Mouse (Mus musculus) liver, embryonic 16.5 days (tissue): ENCODE measurements around the gene Cox18. TPM values are rescaled to one million over a fixed set of nuclear protein-coding genes. Genes with fewer than 3 reads are reported as not detected.

ENCODE experiments used
- ATAC-seq: fragments of 200-750 bp; cut with Nextera tagmentation; 2 replicates; pipeline ENCODE4 v1.8.0; 2017; ENCODE audit warnings: low read depth, mild to moderate bottlenecking, moderate number of reproducible peaks, moderate library complexity
- H3K27ac ChIP-seq: fragments of 300-500 bp; sonication (generic); 2 replicates; pipeline ENCODE4 v1.5.1; 2014; ENCODE audit warnings: mild to moderate bottlenecking, low read length
- H3K27me3 ChIP-seq: fragments of 300-500 bp; sonication (generic); 2 replicates; pipeline ENCODE4 v1.6.1; 2014; ENCODE audit warnings: low read depth, low read length, mixed read lengths; ENCODE audit not compliant: control insufficient read depth, insufficient read depth
- H3K36me3 ChIP-seq: fragments of 300-500 bp; sonication (generic); 2 replicates; pipeline ENCODE4 v1.6.1; 2014; ENCODE audit warnings: mild to moderate bottlenecking; ENCODE audit not compliant: control insufficient read depth, insufficient read depth
- H3K4me1 ChIP-seq: fragments of 300-500 bp; sonication (generic); 2 replicates; pipeline ENCODE4 v1.6.1; 2014; ENCODE audit warnings: low read depth, low read length, mixed read lengths; ENCODE audit not compliant: control insufficient read depth
- H3K4me2 ChIP-seq: fragments of 300-500 bp; sonication (generic); 2 replicates; pipeline ENCODE4 v1.6.1; 2014; ENCODE audit warnings: low read depth, low read length, mixed read lengths
- H3K4me3 ChIP-seq: fragments of 300-500 bp; sonication (generic); 2 replicates; pipeline ENCODE4 v1.5.1; 2014; ENCODE audit warnings: low read depth, mild to moderate bottlenecking, low read length
- H3K9ac ChIP-seq: fragments of 300-500 bp; sonication (generic); 2 replicates; pipeline ENCODE4 v1.6.1; 2014; ENCODE audit warnings: low read depth, low read length
- H3K9me3 ChIP-seq: fragments of 300-500 bp; sonication (generic); replicated peaks from 2 replicates; pipeline ENCODE4 v1.6.1; 2016; ENCODE audit warnings: low read length; ENCODE audit not compliant: control insufficient read depth
- WGBS: fragments of 180-500 bp; shearing (Covaris S2); extraction: QIAGEN DNeasy Blood & Tissue Kit; methylation state at CpG from one replicate; pipeline ENCODE4 v1.1.7; 2014; ENCODE audit not compliant: insufficient replicate concordance; 5-methylcytosine and 5-hydroxymethylcytosine counted together
- polyA plus RNA-seq: library from polyadenylated mRNA; unstranded; fragments of >200 nt; fragmentation: Nextera tagmentation; extraction: Ambion mirVana; gene quantifications from 2 replicates; pipeline ENCODE4 v1.2.1, GENCODE M21; 2015

Cox18 gene
- polyA plus RNA-seq, 1 experiment from 2014 or later = 8.5 TPM

DNA sequence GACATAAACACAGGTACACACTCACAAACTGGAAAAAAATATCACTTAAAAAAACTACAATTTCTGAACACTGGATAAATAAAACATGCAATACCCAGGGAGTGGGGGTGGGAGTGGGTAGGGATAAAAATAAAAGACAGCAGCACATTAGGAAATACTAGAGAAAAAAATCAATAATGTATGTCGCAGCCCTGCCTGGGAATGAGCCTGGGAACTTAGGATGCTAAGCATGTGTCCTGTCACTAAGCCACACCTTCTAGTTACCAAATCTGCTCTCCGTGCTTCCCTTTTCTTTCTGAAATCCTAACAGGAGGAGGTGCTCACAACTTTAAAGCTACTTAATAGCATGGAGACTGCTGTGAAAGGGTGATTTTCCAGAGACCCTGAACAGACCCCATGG is 6.0 kb upstream of the Cox18 start:
- no peaks in the 10 kb centered on the region for H3K9me3 ChIP-seq
- no peak overlapping the region for H3K27ac ChIP-seq
- H3K9ac ChIP-seq = no peak overlapping the region
- H3K4me2 ChIP-seq = no peak overlapping the region
- H3K36me3 ChIP-seq = peaks cover 29% of the 10 kb centered on the region
- WGBS = 76% methylated on average over 2 of the region's 2 CpGs
- H3K4me3 ChIP-seq = no peak overlapping the region
- ATAC-seq = peak; percentile 50
- H3K27me3 ChIP-seq = no peaks in the 10 kb centered on the region
- no peaks in the 10 kb centered on the region for H3K4me1 ChIP-seq

DNA sequence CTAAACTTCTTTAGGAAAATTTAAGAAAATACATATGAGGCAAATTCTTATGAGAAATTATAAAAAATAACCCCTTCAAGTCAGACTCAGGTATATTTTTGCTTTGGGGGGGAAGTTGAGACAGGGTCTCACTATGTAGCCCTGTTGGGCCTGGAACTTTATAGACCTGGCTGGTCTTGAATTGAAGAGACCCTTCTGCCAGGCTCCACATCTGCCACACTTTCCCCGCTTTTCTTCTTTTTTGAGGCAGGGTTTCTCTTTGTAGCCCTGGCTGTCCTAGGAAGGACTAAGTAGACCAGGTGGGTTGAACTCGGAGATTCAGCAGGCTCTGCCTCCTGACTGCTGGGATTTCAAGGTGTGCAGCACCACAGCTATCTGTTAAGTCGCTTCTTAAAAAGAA is 2.9 kb upstream of the Cox18 start:
- WGBS = 80% methylated on average over 3 of the region's 3 CpGs
- no peak overlapping the region for H3K27ac ChIP-seq
- H3K36me3 ChIP-seq = peaks cover 21% of the 10 kb centered on the region
- peaks cover 9% of the 10 kb centered on the region for H3K4me1 ChIP-seq
- H3K9me3 ChIP-seq = no peaks in the 10 kb centered on the region
- no peak for ATAC-seq
- no peak overlapping the region for H3K4me2 ChIP-seq
- no peak overlapping the region for H3K4me3 ChIP-seq
- H3K27me3 ChIP-seq = no peaks in the 10 kb centered on the region
- no peak overlapping the region for H3K9ac ChIP-seq

DNA sequence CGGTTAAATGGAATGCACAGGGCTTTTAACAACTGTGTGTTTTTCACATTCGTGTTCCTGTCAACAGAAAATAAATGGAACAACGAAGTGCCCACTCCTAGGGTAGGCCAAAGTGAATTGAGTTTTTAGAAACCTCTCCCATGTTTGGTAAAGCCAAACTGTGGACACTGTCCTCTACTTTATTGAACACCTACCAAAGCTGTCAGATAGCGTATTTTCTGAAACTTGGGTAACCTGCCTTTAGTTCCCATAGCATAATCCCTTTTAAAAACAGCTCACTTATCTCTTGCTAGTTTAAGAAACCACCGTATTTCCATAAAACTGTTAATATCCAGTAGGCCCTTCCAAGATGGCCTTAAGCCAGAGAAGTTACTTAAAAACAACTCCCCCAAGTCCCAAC is 929 bp upstream of the Cox18 start:
- peak overlapping the region; percentile 45 for H3K9ac ChIP-seq
- peak overlapping the region; percentile 67 for H3K4me2 ChIP-seq
- H3K4me1 ChIP-seq = peaks cover 9% of the 10 kb centered on the region
- H3K27ac ChIP-seq = peak overlapping the region; percentile 99
- H3K27me3 ChIP-seq = no peaks in the 10 kb centered on the region
- no peak for ATAC-seq
- peaks cover 20% of the 10 kb centered on the region for H3K36me3 ChIP-seq
- H3K9me3 ChIP-seq = no peaks in the 10 kb centered on the region
- peak overlapping the region; percentile 88 for H3K4me3 ChIP-seq
- 64% methylated on average over 5 of the region's 5 CpGs for WGBS

DNA sequence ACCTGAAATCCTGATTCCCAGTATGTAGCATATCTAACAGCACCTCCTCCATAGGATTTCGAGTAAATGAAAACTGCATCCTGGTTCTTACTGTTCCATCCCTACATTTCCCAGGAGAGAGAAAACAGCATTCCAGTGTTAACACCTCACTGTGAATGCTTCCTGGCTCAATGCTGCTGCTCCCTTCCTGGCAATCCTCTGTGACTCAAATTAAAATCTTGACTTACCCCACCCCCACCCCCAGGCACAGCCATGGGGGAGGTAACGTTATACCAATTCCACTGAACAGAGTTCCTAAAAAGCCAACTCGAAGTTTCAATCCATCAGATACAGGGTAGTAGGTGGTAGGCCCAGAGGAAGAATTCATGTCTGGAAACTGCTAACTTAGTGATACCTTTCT is 864 bp downstream of the Cox18 start:
- Histone ChIP-seq H3K4me2 (peak overlapping the region; percentile 93), H3K27me3 (no peaks in the 10 kb centered on the region), H3K9me3 (no peaks in the 10 kb centered on the region), H3K27ac (no peak overlapping the region), H3K4me3 (peak overlapping the region; percentile 88), H3K36me3 (peaks cover 6% of the 10 kb centered on the region), H3K4me1 (peaks cover 9% of the 10 kb centered on the region), H3K9ac (peak overlapping the region; percentile 81)
- no peak for ATAC-seq
- 24% methylated on average over 3 of the region's 3 CpGs for WGBS

DNA sequence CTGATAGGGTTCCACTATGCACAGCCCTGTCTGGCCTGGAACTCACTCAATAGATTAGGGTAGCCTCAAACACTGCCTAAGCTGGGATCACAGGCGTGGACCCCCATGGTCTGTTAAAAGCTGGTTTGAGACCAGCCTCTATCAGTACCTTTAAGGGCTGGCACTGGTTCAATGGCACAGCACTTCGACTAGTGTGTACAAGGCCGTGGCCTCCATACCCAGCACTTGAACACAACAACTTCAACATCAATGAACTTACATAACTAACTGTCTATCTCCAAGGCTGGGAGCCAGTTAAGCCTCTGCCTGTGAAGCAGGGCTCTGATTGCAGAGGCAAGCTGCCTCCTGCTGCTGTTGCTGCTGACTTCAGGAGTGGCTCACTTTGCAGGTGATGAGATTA is 6.0 kb downstream of the Cox18 start:
- no peak overlapping the region for H3K4me3 ChIP-seq
- H3K27ac ChIP-seq = no peak overlapping the region
- H3K9ac ChIP-seq = no peak overlapping the region
- WGBS = 71% methylated on average over 3 of the region's 3 CpGs
- H3K9me3 ChIP-seq = no peaks in the 10 kb centered on the region
- H3K4me1 ChIP-seq = peaks cover under 1% of the 10 kb centered on the region
- H3K36me3 ChIP-seq = peaks cover 2% of the 10 kb centered on the region; the same call in 1 of the 2 replicates
- H3K27me3 ChIP-seq = no peaks in the 10 kb centered on the region
- H3K4me2 ChIP-seq = no peak overlapping the region
- ATAC-seq = no peak

DNA sequence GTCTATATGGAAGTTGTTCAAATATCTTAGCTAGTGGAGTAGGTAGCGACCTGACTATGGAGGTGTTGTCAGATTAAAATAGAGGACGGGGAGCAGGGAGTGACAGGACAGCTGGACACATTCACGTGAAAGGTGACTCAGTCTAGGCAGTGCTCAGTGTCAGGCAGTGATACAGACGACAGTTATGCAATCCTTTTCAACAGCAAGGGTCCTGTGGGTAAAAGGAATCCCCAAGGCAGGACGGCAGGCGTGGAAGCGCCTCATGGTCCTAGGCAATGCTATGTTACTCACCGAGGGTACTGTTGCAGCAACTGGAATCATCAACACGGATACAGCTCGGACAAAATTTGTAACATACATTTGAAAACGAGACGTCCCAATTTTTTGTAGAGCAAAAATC is 6.6 kb downstream of the Cox18 start:
- Histone ChIP-seq H3K9ac (no peak overlapping the region), H3K27ac (no peak overlapping the region), H3K4me2 (no peak overlapping the region), H3K27me3 (no peaks in the 10 kb centered on the region), H3K9me3 (no peaks in the 10 kb centered on the region), H3K36me3 (peaks cover 2% of the 10 kb centered on the region; the same call in 1 of the 2 replicates), H3K4me3 (no peak overlapping the region), H3K4me1 (no peaks in the 10 kb centered on the region)
- ATAC-seq = no peak
- WGBS = 76% methylated on average over 12 of the region's 12 CpGs

DNA sequence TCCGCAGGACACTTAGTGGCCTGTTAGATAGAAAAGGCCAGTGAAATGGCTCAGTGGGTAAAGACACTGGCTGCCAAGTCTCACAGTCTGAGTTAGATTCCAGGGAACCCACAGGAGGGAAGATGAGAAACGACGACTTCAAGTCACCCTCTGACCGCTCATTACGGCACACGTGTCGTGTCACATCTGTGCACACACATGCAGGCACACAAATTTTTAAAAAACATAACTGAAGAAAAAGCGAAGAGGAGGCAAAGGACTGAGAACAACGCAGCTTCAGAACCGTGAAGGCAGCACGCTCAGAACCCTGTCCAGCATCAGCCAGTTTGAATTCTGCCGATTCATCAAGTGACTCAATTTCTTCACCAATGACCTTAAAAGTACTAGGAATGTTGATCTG is 10.4 kb downstream of the Cox18 start:
- Histone ChIP-seq H3K4me3 (no peak overlapping the region), H3K4me1 (no peaks in the 10 kb centered on the region), H3K27ac (no peak overlapping the region), H3K9me3 (no peaks in the 10 kb centered on the region), H3K9ac (no peak overlapping the region), H3K27me3 (no peaks in the 10 kb centered on the region), H3K4me2 (no peak overlapping the region), H3K36me3 (peaks cover 2% of the 10 kb centered on the region; the same call in 1 of the 2 replicates)
- 85% methylated on average over 12 of the region's 12 CpGs for WGBS
- no peak for ATAC-seq

DNA sequence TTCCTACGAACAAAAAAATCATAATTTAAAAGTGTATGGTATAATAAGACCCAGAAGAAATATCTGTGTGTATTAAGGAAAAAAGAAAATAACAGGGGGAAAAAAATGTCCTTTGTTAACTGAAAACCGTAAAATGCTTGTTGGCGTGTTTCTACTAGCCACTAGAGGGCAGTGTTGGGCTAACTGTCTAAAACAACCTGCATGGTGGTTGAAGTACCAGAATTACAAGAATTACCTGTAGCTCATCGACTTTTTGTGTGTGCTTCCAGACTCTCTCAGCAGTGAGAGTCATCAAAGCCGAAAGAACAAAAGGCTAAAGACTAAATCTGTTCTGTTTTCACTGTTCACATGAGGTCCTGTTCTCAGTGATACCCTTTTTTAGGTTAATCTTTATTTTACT is 20.6 kb downstream of the Cox18 start:
- H3K4me1 ChIP-seq = no peaks in the 10 kb centered on the region; the same call in 1 of the 2 replicates
- H3K9me3 ChIP-seq = no peaks in the 10 kb centered on the region
- no peak for ATAC-seq
- no peak overlapping the region for H3K4me3 ChIP-seq
- H3K27ac ChIP-seq = no peak overlapping the region
- no peak overlapping the region for H3K9ac ChIP-seq
- no peak overlapping the region for H3K4me2 ChIP-seq
- H3K27me3 ChIP-seq = no peaks in the 10 kb centered on the region
- no peaks in the 10 kb centered on the region for H3K36me3 ChIP-seq
- WGBS = 8% methylated on average over 5 of the region's 5 CpGs

DNA sequence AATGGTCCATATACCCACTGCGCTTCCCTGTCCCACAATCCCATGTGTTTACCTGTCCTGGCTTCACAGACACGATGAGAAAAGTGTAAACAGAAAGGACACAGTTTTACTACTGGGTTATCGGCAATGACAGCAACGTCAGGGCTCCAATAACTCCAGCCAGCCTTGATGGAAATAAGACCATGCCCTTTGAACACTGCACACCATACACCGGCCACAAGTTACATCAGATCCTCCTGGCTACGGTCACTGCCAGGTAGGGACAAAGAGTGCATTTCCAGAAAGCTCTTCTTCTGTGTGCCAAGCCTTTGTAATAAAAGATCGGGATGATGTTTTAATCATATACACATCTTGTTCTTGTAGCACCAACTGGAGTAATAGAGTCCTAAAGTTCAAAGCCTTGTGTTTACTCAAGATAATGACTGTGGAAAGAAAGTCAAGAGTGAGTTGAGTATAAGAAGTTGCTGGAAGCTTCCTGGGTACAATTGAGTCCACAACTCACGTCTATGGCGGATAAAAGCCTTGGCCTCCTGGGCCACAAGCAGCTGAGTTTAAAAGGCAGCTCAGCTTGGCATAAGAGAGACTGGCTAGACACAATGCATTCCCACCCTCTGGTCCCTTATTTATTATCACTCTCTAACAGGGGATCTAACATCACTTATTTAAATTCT is 21.2 kb downstream of the Cox18 start:
- ATAC-seq = peak; percentile 35; the same call in 1 of the 2 replicates
- Histone ChIP-seq H3K36me3 (no peaks in the 10 kb centered on the region), H3K27me3 (no peaks in the 10 kb centered on the region), H3K27ac (no peak overlapping the region), H3K4me2 (no peak overlapping the region), H3K4me3 (no peak overlapping the region), H3K9me3 (no peaks in the 10 kb centered on the region), H3K4me1 (no peaks in the 10 kb centered on the region; the same call in 1 of the 2 replicates), H3K9ac (no peak overlapping the region)
- WGBS = 66% methylated on average over 9 of the region's 9 CpGs
